Mouse (Mus musculus): Measurements from ENCODE around the gene Sigirr.

The Sigirr gene

DNA sequence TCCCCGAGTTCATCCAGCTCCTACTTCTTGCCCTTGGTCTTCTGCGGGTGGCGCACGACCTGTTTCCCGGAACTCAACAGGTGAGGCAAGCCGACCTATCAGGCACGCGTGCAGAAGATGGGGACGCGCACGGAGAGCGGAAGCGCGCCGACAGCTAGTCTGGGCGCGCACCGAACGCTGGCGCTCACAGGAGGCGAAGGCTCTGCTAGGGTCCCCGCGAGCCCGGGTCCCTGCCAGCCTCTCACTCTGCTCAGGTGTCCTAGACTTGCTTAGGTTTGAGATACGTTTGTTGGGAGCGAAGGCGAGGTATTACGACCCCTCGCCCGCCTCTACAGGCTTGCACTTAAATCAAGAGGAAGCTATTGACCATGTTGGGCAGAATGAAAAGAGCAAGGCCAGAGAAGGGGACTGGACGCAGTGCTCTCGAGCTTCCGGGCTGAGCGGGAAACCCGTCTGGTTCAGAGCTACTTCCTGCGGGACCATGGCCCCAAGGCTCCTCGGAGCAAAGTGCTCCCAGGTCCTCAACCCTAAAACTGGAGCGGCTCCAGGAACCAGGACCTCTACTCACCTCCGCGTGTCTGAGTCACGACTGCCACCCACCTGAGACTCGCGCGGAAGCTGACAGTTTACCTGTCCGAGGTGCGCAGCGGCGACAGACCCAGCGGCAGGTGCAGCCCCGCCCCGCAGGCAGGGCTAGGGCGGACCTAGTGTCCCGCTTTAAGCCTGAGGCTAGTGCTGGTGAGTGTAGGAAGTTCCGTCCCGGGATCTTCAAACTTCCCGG lies at the start of gene Sigirr:
Sigirr (minus strand) TSS at position 662 of the 781 bp plus-strand sequence.
- in situ Hi-C loops (cut with MboI, MseI), result loop anchor here (5.0 kb wide), 1 partner anchor 72 kb away; the partner anchor contains the start of gene Rnh1

- in situ Hi-C loops (cut with MboI, MseI), result no loop called here
Measured at GRCm38 (mm10) chr7:141148639-141149038, 48.3 kb upstream of the Sigirr start.

DNA sequence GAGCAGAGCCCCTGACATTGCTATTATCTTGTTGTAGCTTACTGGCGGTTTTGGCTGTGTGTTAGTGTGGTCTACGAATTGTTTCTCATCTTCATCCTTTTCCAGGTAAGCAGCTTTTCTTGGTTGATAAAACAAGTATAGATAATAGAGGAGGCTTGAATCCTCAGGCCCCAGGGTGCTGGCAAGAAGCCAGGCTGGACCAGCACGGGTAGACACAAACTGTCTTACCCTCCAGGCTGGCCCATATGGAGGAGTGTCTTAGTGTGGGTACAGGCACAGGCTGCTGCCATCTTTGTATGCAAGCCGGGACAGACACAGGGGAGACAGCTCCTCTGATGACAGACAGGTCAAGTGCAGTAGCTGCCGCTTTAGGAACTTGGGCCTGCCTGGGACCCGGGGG lies 46.7 kb upstream of the Sigirr start:
- in situ Hi-C loops (cut with MboI, MseI), result no loop called here

DNA sequence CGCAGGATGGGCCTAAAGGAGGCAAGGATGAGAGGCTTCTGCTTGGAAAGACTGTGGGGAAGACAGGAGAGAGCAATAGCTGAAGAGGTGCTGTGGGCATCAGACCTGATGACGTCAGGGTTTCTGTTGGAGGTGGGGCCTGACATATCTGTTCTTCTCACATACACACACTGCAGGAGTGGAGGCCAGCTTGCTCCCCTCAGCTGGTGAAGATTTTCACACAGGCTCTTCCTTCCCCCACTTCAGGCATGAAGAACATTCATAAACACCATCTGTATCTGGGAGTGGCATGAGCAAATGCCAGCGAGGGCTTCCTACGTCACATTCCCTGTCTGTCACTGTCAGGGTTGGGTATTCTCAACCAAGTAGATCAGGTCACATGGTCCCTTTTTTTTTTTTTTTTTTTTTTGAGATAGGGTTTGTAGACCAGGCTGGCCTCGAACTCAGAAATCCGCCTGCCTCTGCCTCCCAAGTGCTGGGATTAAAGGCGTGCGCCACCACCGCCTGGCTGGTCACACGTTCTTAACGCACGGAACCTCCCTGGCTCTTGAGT lies 45.7 kb upstream of the Sigirr start:
- in situ Hi-C loops (cut with MboI, MseI), result no loop called here

DNA sequence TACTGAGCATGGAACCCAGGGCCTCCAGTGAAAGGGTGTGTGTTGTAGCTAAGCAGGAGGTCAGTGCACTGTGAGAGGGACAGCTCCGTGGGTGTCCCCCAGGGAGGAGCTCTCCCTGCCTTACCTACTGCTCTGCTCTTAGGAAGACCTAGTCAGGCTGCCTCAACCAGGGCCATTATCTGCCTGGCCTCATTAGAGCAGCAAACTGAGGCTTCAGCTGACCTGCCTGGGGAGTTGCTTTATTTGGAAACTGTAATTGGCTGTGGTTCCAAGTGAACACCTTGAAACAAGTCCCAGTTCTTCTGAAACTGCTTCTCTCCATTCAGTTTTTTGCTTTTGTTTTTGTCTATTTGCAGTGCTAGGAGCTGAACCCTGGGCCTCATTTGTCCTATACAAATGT lies 45.0 kb upstream of the Sigirr start:
- in situ Hi-C loops (cut with MboI, MseI), result no loop called here

DNA sequence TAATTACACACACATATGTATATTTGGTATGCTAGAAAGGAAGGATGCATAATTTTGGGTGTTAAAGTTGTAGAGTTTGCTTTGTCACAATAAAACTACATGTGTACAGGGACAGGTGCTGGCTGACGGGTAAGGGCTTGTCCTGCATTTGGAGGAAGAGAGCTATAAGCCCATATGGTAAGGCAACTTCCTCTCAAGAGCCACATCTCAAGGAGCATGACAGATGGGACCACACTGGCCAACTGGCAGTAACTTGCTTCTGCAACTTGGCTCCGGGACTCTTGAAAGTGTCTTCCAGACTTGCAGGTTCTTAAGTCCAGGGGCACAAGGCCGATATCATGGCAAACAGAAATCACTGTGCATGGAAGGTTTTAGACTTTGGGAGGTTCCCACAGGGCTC lies 44.3 kb upstream of the Sigirr start:
- in situ Hi-C loops (cut with MboI, MseI), result no loop called here

GRCm38 (mm10) chr7:141143861-141144260 lies 43.5 kb upstream of the Sigirr start:
- in situ Hi-C loops (cut with MboI, MseI), result no loop called here

DNA sequence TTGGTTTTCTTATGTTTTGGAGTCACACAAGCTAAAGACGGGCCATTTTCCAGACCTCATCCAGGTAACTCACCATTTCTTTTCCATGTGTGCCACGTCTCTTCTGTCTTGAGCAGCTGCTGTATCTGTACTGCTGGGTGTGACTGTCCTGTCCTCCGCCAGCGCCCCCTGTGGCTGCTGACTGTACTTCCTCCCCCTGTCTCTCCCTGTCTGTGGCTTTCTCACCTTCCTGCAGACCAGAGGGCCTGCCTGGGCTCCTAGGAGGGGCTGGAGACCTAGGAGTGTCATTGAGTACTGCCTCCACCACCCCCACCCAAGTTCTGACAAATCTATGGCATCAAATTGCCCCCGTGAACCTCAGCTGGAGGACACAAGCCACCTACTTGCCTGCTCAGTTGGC lies 42.7 kb upstream of the Sigirr start:
- in situ Hi-C loops (cut with MboI, MseI), result no loop called here

DNA sequence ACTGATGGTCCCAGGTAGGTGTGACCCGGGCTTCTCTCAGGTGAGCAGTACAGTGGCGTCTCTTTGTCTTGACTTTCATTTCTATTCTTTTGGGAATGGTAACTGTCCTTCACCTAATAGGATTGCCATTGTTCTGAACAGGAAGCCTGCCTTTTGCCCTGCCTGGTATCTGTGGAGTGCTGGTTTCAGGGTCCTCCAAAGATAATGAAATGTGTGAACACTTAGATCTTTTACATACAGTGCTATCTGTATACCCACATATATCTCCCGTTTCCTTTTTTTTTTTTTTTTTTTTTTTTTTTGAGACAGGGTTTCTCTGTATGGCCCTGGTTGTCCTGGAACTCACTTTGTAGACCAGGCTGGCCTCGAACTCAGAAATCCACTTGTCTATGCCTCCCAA lies 41.0 kb upstream of the Sigirr start:
- in situ Hi-C loops (cut with MboI, MseI), result no loop called here

DNA sequence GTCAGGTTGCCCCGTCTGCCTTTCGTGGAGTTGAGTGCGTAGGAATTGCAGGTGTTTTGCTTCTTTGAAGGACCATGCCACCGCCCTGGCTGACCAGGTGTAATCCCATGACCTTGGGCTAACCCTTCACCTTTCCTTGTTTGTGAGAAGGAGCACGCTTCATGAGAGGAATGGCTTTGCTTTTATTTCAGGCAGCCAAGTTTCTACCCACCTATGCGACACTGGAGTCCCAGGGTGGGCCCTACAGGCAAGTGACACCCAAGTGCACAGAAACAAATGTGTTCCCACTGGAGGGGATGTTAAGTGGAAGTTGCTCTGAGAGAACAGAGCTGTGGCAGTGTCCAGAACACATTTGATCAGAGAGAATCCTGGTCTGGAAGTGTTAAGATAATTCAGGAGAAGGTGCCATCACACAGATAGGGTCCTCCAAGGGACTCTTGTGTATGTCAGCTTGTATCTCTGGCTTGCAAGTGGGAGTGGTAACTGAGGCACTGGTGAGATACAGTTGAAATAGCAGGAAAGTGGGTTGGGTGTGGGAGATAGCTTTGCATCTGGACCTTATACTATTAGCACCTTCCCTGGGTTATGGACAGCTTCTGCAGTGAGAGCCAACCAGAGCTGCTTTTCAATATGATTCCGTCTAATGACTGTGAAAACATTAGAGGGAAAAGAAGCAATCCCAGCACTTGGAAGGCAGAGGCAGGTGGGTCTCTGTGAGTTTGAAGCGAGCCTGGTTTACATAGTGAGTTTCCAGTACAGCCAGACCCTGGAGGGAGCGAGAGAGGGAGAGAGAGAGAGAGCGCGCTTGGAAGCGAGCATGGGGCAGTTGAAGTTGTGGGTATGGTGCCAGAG lies 31.8 kb upstream of the Sigirr start:
- in situ Hi-C loops (cut with MboI, MseI), result loop anchor here (5.0 kb wide), 2 partner anchors 40 to 45 kb away; partner anchors contain the start of gene Rnh1

DNA sequence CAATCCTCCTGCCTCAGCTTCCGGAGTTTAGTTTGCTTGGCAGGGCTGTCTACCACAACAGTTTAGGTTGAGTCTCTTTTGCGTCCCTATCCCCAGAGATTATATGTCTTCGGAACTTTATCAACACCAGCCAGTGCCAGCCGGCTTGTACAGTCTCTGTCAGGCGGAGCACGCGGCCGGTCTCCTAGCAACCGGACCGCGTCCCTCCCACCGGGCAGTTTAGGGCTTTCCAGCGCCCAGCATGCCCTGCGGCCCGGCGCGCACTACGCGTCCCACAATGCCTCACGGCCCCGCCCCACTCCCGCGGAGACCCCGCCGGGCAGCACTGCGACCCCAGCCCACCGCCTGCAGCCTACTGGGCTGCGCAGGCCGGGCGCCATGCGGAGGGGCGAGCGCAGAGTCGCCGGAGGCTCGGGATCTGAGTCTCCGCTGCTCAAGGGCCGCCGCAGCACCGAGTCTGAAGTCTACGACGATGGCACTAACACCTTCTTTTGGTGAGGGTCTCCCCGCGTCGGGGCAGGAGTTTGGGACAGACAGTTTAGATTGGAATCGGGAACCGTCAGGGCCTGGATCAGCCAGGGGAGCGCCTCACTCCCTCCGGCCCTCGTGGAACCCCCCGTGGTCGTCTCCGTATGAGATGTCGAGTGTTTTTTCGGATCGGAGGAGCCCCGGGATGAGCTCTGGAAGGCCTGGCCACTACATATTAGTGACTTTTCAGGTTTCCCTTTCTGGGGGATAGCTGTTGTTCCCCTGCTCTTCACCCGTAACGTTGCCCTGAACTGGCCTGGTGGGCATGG lies 30.9 kb upstream of the Sigirr start:
- in situ Hi-C loops (cut with MboI, MseI), result loop anchor here (5.0 kb wide), 2 partner anchors 41 to 44 kb away; partner anchors contain the start of gene Rnh1

DNA sequence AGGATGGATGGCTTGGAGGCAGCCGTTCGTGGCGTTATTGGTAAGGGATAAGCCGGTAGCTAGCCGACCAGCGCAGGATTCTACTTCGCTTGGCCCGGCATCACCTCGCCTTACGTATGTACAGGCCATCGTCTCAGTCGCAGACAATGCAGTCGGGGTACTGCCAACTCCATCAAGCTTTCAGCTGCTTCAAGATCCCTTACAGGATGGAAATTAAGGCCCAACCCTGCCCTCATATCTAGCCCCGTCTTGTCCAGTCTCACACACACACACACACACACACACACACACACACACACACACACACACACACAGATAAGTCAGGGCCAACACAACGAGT lies 23.1 kb upstream of the Sigirr start:
- in situ Hi-C loops (cut with MboI, MseI), result no loop called here

- in situ Hi-C loops (cut with MboI, MseI), result no loop called here
Measured at GRCm38 (mm10) chr7:141122689-141123516, 22.5 kb upstream of the Sigirr start.

GRCm38 (mm10) chr7:141122245-141122644 lies 21.9 kb upstream of the Sigirr start, which contains the start of gene Ptdss2:
TSS of gene Ptdss2 (plus strand) at chr7:141122382.
- in situ Hi-C loops (cut with MboI, MseI), result no loop called here

DNA sequence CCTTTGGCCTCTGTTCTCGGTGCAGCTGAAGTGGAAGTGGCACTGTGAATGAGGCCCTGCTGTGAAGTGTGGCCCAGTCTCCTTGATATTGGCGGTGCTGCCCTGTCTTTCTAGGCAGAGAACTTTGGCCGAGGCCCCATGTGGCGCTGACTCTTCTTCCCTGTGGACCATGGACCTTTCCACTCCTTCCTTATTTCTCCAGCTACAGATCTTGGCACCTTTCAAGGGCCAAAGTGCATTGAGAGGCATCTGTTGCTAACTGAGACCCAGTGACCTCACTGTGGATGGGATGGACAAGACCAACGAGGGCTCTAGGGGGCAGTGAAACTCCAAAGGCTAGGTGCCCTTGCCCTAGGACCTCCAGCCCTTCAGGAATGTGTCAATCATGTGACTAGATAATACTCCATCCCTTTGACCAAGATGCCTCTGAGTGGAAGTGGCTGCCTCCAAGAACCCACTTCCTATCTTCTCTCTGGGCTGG lies 20.7 kb upstream of the Sigirr start:
- in situ Hi-C loops (cut with MboI, MseI), result no loop called here

GRCm38 (mm10) chr7:141120605-141121004 lies 20.2 kb upstream of the Sigirr start:
- in situ Hi-C loops (cut with MboI, MseI), result no loop called here

DNA sequence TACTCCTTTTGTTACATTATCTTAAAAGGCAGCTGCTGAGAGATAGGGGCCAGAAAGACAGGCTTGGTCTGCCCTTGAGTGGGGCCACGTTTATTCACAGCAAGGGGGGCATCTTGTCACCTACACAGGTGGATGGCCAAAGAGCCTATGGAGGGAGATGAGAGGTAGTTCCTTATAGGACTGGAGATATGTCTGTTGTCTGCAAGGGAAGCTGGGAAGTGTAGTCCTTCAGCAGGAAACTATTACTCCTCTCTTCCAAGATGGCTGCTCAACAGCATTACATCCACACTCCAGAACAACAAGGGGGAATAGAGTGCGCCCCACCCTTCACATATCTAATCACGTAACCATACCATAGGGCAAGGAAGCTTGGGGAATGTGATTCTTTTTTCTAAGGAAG lies 19.1 kb upstream of the Sigirr start:
- in situ Hi-C loops (cut with MboI, MseI), result no loop called here

- in situ Hi-C loops (cut with MboI, MseI), result no loop called here
Measured at GRCm38 (mm10) chr7:141117636-141118035, 17.3 kb upstream of the Sigirr start, which contains the start of gene Ano9. TSS of gene Ano9 (minus strand) at chr7:141117806.

- in situ Hi-C loops (cut with MboI, MseI), result no loop called here
Measured at GRCm38 (mm10) chr7:141115874-141116273, 15.5 kb upstream of the Sigirr start.

- in situ Hi-C loops (cut with MboI, MseI), result no loop called here
Measured at GRCm38 (mm10) chr7:141103161-141103560, 2.8 kb upstream of the Sigirr start.

All from regulatory T cell (primary cell).